Mouse (Mus musculus) adipocyte (in vitro differentiated cells): ENCODE results near the gene Izumo4.

ENCODE experiments used
- DNase-seq: peaks from one replicate; pipeline ENCODE4 v3.0.0-alpha.2; 2016; ENCODE audit warnings: low spot score

Gene Izumo4

DNA sequence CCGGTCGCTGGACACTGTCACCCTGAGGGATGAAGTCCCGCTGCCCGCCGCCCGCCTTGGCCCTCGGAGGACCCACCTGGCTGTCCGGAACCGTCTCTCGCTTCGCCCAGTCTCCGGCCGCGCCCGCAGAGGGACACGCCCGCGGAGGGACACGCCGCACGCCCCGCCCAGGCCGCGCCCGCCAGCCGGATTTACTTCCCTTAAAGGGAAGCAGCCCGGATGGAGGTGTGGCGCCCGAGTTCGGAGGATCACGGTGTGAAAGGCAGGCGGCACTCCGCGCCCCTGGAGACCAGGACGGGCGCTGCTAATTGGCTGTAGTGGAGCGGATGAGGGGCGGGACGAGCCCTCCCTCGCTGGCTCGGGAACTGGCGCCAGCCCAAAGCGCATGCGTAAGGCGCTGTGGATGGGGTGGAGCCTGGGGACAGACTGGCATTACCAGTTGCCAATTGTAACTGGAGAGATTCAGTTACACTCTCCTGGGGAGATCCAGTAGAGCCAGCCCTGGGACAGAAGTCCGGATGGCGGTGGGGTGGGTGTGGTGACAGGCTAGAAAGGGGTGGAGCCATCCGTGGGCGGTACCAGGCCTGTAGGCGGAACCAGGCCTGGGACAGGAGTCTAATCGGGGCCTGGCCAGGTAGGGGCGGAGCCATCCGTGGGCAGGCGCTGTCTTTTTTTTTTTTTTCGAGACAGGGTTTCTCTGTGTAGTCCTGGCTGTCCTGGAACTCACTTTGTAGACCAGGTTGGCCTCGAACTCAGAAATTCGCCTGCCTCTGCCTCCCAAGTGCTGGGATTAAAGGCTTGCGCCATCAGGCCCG lies at the start of gene Izumo4, which contains the start of gene Mob3a:
Gene Izumo4 (plus strand): TSS at position 464 of the 815 bp plus-strand sequence.
Gene Mob3a (minus strand): TSS at position 257 of the 815 bp plus-strand sequence.
- peak; percentile 99 for DNase-seq

DNA sequence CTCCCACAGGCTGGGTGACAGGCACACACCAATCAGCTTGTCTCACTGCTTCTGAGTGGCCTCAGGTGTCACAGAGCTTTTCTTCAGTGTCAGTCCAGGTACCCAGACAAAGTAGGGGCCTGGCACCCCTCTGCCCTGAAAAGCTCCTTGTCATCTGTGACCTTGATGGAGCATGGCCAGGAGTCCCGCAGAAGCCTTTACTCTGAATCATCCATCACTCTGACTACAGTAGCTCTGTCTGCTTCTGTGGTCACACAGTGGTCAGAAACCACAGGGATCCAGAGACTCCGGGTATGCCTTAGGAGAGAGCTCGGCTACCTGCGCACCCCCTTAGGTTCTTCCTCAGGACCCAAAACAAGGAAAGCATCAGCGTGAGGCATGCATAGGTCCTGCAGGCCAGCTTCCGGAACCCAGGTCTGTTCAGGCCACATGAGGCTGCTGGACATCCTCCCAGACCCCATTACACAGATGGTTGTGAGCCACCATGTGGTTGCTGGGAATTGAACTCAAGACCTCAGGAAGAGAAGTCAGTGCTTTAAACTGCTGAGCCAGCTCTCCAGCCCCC lies 48.7 kb upstream of the Izumo4 start:
- DNase-seq: no peak

DNA sequence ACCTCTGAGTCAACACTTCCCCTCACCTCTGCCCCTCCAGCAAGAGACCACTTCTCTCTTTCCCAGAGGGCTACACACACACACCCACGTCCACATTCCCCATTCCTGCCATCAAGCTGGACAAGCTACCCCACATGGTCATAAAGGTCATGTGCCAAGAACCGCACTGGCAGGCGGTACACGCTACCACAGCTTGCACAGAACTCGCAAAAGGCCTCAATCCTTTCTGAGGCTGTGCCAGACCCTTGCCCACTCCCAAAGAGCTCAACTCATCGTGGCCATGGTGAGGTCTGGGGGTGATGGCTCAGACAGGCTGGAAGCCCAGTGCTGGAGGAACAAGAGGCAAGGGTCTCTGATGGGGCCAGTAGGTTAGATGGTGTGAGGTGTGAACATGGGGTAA lies 47.1 kb upstream of the Izumo4 start:
- DNase-seq: no peak

DNA sequence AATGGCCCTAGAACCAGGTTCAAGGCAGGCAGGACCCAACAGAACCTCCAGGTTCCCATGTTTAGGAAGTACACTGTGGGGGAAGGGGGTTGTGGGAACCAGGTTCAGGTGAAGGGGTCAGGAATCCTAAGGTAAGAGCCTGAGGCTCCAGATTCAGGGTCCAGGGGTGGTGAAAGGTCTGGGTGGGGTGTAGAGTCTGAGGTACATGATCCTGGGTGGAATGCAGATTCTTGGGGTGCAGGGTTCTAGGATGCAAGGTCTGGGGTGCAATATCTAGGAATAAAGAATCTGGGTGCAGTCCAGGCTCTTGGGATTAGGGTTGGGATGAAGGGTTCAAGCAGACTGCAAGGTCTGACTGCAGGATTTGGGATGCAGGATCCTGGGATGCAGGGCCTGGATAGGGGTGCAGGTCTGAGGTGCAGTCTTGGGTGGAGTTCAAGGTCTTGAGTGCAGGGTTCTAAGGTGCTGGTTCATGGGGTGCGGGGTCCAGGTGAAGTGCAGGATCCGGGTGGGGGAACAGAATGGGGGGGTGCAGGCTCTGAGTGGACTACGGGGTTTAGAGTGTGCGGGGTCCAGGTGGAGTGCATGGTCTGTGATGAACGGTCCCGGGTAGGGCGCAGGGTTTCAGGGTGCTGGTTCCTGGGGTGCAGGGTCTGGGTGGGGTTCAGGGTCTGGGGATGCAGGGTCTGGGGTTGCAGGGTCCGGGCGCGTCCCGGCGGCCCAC lies 46.4 kb upstream of the Izumo4 start:
- no peak for DNase-seq

DNA sequence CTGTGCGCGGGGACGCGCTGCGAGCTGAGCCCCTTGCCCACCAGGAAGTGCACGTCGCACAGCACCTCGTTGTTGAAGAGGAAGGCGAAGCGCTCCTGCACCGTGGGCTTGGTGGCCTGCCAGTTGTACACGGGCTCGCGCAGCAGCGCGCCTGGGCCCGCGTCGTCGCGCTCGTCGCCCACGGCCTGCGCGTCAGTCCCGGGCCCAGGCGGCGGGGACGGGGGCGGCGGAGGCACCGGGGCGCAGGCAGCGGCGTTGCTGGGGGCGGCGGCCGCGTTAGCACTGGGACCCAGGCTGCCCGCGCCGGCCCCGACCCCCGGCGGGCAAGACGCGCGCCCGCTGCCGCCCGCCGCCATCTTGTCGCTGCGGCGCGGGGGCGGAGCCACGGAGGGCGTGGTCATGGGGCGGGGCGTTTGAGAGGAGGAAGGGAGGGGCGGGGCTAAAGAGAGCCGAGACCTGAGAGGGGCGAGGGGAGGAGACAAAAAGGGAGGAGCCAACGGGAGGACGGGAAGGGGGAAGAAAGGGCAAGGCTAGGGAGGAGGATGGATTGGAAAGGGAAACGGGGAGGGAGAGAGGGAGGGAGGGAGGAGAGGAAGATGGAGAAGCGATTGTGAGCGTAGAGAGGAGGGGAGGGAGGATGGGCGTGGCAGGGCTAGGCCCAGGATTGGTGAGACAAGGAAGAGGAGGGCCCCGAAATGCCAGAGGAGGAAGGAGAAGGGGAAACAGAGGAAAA lies 45.7 kb upstream of the Izumo4 start:
- DNase-seq: peak; percentile 99

DNA sequence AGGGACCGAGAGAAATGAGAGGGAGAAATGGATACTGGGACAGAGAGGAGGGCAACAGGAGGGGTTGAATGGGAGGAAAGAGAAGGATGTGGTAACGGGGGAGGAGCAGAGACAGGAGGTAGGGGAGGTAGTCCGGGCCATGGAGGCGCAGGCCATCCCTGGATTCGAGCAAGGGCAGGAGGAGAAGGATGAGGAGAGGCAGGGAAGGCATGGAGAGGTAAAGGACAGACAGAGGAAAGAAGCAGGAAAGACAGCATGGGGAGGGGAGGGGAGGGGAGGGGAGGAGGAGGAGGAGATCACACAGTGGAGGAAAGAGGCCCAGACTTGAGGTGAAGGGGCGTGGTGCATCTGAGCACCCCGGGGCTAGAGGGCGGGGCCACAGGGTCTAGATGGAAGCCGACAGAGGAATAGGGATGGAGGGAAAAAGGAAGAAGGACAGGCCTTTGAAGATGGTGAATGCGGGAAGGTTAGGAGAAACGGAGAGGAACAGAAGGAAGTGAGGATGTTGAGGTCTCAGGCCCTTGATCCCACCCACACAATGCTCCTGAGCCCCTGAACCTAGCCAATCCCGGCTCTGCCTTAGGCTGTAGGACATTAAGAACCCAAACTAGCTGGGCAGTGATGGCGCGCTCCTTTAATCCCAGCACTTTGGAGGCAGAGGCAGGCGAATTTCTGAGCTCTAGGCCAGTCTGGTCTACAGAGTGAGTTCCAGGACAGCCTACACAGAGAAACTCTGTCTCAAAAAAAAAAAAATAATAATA lies 44.9 kb upstream of the Izumo4 start, which contains the start of gene Btbd2:
Gene Btbd2 (minus strand): TSS at position 209 of the 761 bp plus-strand sequence.
- DNase-seq: no peak

DNA sequence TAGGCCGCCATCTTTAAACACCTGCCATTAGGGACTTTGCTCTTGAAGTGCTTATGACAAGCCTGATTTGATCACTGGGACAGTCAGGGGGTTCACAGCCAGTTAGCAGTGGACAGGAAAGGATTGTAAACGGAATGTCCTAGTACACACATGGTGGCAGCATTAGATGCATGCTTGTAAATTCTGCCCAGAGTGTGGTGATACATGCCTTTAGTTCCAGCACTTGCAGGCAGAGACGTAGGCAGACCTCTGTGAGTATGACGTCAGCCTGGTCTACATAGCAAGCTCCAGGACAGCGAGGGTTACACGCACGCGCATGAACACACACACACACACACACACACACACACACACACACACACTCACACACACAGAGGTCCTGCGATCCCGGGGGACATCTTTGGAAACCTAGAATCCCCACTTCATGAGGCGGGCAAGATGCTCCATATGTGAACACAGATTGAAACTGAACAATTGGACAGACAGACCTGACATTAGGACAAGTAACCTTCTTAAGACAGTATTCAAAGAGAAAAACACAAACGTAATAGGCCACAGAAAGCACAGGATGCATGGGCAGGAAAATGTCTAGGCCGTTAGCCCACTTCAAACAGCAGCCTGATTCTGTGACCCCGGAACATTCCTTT lies 43.7 kb upstream of the Izumo4 start:
- DNase-seq: no peak

DNA sequence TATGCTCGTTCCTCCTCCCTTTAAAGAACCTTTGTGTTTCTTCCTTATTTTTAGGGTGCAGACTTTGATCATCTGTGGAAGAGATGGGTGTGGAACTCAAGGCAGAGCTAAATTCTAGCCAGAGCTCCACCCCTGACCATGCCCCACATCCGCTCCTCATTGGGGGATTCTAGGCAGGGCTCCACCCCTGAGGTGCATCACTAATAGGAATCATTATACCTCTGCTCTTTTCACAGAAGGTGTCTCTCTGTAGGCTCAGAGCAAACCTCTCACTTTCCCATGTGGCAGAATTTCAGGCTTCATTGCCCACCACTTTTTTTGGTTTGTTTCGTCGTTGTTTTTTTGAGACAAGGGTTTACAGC lies 43.2 kb upstream of the Izumo4 start:
- DNase-seq: no peak

DNA sequence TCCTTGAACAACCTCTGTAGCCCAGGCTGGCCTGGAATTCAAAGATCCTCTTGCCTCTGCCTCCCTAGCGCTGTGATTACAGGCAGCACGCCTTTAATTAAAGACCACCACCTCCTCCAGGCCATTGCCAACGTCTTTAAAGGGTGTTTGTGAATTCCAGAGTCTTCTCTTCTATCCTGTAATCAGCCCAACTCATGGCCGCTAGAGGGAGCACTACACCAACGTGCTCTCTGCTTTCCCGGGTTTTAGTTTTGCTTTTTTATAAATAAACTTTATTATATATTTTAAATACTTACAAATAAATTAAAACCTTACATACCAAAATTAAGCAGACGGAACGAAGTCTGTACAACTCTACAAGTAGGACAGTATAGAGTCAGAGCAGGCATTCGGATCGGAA lies 42.8 kb upstream of the Izumo4 start:
- peak; percentile 83 for DNase-seq

DNA sequence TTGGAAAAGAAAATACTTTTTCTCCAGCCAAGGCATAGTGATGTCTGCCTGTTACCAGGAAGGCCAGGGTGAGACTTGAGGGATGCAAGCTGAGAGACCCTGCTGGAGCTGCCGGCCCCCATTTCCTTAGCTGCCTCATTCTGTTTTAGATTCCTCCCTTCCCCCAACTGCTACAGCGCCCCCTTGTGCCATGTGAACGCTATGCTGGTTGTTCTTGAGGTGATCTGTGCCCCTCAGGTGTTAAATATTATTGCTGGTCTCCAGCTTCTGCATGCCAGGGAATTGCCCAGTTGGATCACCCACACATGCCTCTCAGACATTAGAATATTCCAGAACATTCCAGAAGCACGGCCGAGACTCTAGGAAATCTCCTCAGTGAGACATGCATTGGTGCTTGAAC lies 40.8 kb upstream of the Izumo4 start:
- DNase-seq: peak; percentile 30

DNA sequence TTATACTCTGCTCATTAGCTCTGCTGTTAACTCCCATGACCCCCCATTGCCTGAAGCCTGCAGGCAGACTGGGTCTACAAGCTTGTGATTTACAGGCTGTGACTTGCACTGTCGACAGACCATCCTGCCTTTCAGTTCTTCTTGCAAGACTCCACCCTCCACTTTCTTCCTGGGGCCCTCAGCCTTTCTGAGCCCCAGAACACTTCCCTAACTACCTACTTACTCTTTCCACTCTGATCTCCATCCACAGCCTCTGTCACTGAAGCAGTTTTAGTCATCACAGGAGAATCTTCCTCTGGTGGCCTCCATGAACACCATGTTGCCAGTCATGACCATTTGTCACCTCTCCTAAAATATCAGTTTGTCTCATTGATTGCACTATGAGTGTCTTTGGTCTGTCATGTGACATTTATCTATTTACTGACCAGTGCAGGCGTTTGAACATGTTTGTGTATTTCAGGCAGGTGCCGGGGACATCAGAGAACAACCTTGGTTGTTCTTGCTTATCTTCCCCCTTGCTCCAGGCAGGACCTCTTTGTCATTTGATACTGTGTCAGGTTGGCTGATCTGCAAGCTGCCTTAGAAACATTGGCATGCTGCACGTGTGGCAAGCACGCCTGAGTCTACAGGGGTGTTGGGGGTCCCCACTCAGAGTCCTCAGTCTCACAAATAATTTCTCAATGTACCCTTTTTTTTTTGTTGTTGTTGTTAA lies 38.3 kb upstream of the Izumo4 start:
- DNase-seq: no peak

DNA sequence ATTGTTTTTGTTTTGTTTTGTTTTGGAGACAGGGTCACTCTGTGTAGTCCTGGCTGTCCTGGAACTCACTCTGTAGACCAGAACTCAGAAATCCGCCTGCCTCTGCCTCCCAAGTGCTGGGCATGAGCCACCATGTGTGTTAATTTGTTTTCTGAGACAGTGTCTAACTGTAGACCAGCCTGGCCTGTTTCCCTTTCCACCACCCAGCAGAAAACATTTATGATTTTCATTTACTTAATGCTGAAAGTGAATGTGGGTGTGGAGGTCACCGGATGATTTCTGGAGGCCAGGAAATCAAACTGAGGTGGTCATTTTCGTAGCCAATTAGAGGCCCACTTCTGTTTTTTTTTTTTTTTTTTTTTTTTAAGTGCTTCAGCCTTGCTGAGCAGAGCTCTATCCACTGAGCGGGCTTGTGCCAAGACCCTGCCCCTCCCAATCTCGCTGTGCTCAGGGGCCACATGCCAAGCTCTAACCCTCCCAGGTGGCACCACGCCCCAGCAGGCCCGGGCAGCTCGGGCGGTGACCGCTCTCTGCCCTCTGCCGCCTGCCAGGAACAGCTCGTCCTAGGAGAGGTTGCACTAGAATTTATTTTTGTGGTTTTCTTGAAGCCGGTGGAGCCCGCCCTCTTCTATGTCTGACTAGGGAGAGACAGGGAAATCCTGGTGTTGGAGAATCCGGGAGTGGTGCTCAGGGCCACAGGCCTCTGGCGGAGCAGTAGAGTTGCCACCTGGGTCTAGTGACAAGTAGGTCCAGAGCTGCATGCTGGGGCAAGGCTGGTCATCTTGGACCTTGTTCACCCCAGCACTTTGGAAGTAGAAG lies 37.6 kb upstream of the Izumo4 start:
- peak; percentile 92 for DNase-seq

DNA sequence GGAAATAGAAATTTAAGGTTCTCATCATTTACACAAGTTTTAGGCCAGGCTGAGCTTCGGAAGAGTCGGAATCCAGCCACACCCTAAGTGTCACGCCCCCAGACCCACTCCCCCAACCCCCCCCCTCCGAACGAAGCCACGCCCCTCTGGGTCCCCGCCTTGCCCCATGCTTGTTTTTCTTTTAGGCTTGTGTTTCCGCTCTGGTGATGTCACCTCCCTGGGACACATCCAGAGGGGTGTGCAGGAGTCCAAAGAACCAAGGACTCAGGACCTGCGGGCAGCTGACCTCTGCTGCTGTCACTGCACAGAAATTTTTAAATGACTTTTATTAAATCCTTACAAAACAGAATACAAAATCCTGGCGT lies 37.0 kb upstream of the Izumo4 start:
- DNase-seq: peak; percentile 91

DNA sequence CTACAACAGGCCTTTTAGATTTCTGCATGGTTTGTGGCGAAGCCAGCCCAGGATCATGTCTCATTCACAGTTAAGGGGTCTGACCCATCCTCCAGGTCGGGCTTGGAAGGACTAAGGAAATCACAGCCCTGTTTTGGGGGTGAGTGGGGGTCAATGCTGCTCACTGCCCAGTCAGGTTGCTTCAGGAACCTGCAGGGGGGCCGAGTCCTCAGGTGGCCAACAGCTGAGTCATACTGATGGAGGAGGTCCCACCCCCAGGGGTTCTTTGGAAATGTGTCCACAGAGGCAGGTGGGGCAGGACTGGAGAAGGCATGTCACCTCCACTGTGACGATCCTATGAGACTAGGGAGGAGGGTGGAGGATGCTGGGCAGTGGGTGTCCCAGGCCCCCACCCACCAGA lies 36.5 kb upstream of the Izumo4 start:
- DNase-seq: no peak

DNA sequence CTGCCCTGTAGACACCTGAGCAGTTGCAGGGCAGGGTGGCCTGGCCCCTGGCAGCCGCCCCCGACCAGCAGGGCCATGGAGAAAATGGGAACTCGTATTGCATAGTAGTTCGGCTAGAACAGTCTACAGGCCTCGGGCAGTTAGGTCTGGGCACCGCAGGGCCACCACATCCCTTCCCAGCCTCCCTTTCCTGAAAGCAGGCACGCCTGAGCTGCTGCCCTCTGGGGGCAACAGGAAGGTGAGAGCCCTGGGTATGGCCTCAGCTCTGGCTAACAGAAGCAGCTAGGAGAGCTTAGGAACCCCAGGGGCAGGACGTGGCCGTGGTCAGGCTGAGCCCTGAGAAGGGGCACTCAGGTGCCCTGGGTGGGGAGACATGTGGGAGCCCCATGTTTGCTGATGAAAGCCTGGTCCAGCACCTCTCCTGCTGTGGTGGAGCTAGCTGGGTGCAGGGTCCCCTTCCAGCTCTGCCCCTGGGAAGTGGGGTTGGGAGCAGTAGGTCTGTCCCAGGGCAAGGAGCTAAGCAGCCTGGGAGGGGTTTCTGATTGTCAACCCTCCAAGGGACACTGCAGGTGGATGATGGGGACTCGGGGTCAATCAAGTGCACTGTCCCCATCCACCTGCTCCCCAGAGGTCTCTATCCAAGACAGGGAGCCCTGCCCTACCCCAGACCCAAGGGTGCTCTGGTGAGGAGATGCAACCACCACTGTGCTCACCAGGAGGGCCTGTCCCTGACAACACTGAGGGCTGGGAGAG lies 35.8 kb upstream of the Izumo4 start:
- peak; percentile 25 for DNase-seq

DNA sequence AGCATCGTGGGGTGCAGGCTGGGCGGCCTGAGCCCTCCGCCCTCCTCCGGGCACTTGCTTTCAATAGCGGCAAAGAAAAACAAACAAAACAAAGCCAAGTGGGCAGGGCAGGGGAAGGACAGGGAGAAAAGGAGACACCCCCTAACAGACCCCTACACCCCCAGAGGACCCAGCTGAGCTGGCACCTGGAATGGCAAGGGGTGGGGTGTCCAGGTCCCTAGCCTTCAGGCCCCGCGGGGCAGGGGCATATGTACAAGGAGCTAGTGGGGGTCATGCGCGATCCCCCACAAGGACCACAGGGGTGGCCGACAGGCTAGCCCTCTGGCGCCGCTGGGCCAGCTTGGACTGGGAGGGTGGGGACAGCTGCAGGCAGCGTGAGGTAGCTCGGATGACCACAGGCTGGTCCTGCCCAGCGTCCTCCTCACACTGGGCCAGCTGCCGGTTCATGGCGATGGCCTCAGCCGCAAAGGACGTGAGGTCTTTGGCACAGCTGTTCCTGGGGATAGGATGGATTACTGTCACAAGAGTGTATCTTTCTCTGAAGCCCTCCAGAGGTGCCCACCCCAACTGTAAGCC lies 35.1 kb upstream of the Izumo4 start:
- DNase-seq: no peak

DNA sequence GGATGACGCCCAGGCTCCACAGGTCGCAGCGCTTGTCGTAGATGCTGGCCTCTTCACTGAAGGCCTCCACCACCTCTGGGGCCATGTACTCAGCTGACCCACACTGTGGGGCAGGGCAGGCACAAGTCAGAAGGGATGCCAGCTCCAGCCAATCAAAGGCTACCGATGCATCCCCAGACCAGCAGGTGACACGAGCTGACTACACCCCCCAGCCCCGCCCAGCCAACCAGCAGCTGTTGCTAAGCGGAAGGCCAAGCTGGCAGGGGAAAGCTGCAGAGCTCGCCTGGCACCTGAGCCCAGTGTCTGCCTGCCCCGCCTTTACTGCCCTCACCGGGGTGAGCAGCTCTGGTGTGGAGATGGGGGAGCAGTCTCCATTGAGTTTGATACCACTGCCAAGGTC lies 33.4 kb upstream of the Izumo4 start:
- no peak for DNase-seq

DNA sequence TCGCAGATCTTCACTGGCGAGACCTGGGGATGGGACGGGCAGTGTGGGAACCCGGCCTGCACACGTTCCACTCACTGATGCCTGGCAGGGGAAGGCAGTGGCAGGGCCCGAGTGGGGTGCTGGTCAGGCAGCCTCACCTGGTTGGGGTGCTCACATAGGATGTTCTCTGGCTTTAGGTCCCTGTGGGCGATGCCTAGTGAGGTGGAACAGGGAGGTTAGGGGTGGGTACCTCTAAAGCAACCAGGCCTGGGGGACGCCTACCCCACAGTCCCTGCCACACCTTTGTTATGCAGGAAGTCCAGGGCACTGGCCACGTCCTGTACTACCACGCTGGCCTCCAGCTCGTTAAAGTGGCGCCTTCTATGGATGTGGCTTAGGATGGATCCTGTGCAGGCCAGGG lies 33.0 kb upstream of the Izumo4 start:
- no peak for DNase-seq
